Mouse (Mus musculus): ENCODE data around the gene Rab3gap2. TPM values are rescaled to one million over a fixed set of nuclear protein-coding genes. Genes with fewer than 3 reads are reported as not detected.
A peak's percentile ranks its signal among the peaks of the same experiment; 100 is the strongest.

Gene Rab3gap2
- polyA plus RNA-seq, 1 experiment from 2014 or later = 25.7 TPM

- ATAC-seq (ENCODE audit: low FRiP score, low read depth) = no peak
- Histone ChIP-seq H3K9ac (no peak overlapping the region), H3K4me3 (no peak overlapping the region), H3K9me3 (0 out of 2 replicates have a peak, but pooled peaks cover 3% of the 10 kb centered on the region), H3K36me3 (peaks cover 83% of the 10 kb centered on the region), H3K27me3 (no peaks in the 10 kb centered on the region), H3K27ac (no peak overlapping the region), H3K4me2 (replicated peaks) (no peak overlapping the region), H3K4me1 (no peaks in the 10 kb centered on the region)
- WGBS = 81% methylated on average over 4 of the region's 4 CpGs
Observed at GRCm38 (mm10) chr1:185268675-185269074, 64.8 kb downstream of the Rab3gap2 start.

- Histone ChIP-seq H3K9me3 (0 out of 2 replicates have a peak, but pooled peaks cover 3% of the 10 kb centered on the region), H3K4me1 (no peaks in the 10 kb centered on the region), H3K9ac (no peak overlapping the region), H3K36me3 (peaks cover 82% of the 10 kb centered on the region), H3K4me2 (replicated peaks) (no peak overlapping the region), H3K4me3 (no peak overlapping the region), H3K27me3 (no peaks in the 10 kb centered on the region), H3K27ac (no peak overlapping the region)
- 90% methylated on average over 8 of the region's 8 CpGs for WGBS
- no peak for ATAC-seq (ENCODE audit: low FRiP score, low read depth)
Observed at GRCm38 (mm10) chr1:185270403-185271097, 66.6 kb downstream of the Rab3gap2 start.

- Histone ChIP-seq H3K36me3 (peaks cover 84% of the 10 kb centered on the region), H3K4me3 (no peak overlapping the region), H3K27ac (no peak overlapping the region), H3K9ac (no peak overlapping the region), H3K27me3 (no peaks in the 10 kb centered on the region), H3K4me2 (replicated peaks) (no peak overlapping the region), H3K4me1 (no peaks in the 10 kb centered on the region), H3K9me3 (0 out of 2 replicates have a peak, but pooled peaks cover 3% of the 10 kb centered on the region)
- ATAC-seq (ENCODE audit: low FRiP score, low read depth) = no peak
- WGBS = 93% methylated on average over 9 of the region's 9 CpGs
Observed at GRCm38 (mm10) chr1:185271373-185271772, 67.5 kb downstream of the Rab3gap2 start.

- Histone ChIP-seq H3K4me2 (replicated peaks) (no peak overlapping the region), H3K9ac (no peak overlapping the region), H3K36me3 (peaks cover 90% of the 10 kb centered on the region), H3K27me3 (no peaks in the 10 kb centered on the region), H3K4me3 (no peak overlapping the region), H3K9me3 (0 out of 2 replicates have a peak, but pooled peaks cover 3% of the 10 kb centered on the region), H3K27ac (no peak overlapping the region), H3K4me1 (no peaks in the 10 kb centered on the region)
- no peak for ATAC-seq (ENCODE audit: low FRiP score, low read depth)
- WGBS = 87% methylated on average over 5 of the region's 5 CpGs
Observed at GRCm38 (mm10) chr1:185274819-185275545, 71.1 kb downstream of the Rab3gap2 start.

- ATAC-seq (ENCODE audit: low FRiP score, low read depth) = no peak
- Histone ChIP-seq H3K27me3 (no peaks in the 10 kb centered on the region), H3K4me2 (replicated peaks) (no peak overlapping the region), H3K36me3 (peaks cover 95% of the 10 kb centered on the region), H3K4me1 (no peaks in the 10 kb centered on the region), H3K27ac (no peak overlapping the region), H3K4me3 (no peak overlapping the region), H3K9ac (no peak overlapping the region), H3K9me3 (0 out of 2 replicates have a peak, but pooled peaks cover 3% of the 10 kb centered on the region)
- WGBS = 94% methylated on average over 7 of the region's 7 CpGs
Observed at GRCm38 (mm10) chr1:185275976-185276375, 72.1 kb downstream of the Rab3gap2 start.

- Histone ChIP-seq H3K27me3 (no peaks in the 10 kb centered on the region), H3K36me3 (peaks cover 95% of the 10 kb centered on the region), H3K4me3 (no peak overlapping the region), H3K9ac (no peak overlapping the region), H3K4me1 (no peaks in the 10 kb centered on the region), H3K27ac (no peak overlapping the region), H3K4me2 (replicated peaks) (no peak overlapping the region), H3K9me3 (0 out of 2 replicates have a peak, but pooled peaks cover 3% of the 10 kb centered on the region)
- no peak for ATAC-seq (ENCODE audit: low FRiP score, low read depth)
- 87% methylated on average over 11 of the region's 11 CpGs for WGBS
Observed at GRCm38 (mm10) chr1:185277022-185277421, 73.1 kb downstream of the Rab3gap2 start.

- H3K27ac ChIP-seq = no peak overlapping the region
- H3K4me2 ChIP-seq (replicated peaks) = no peak overlapping the region
- no peaks in the 10 kb centered on the region for H3K27me3 ChIP-seq
- no peak overlapping the region for H3K4me3 ChIP-seq
- H3K9ac ChIP-seq = no peak overlapping the region
- no peaks in the 10 kb centered on the region for H3K4me1 ChIP-seq
- H3K9me3 ChIP-seq = no peaks in the 10 kb centered on the region
- H3K36me3 ChIP-seq = peaks cover 97% of the 10 kb centered on the region
- 90% methylated on average over 9 of the region's 9 CpGs for WGBS
- no peak for ATAC-seq (ENCODE audit: low FRiP score, low read depth)
Observed at GRCm38 (mm10) chr1:185279288-185279687, 75.4 kb downstream of the Rab3gap2 start.

- Histone ChIP-seq H3K36me3 (peaks cover 94% of the 10 kb centered on the region), H3K4me3 (no peak overlapping the region), H3K9me3 (no peaks in the 10 kb centered on the region), H3K27ac (no peak overlapping the region), H3K9ac (no peak overlapping the region), H3K27me3 (no peaks in the 10 kb centered on the region), H3K4me2 (replicated peaks) (no peak overlapping the region), H3K4me1 (no peaks in the 10 kb centered on the region)
- WGBS = 92% methylated on average over 4 of the region's 4 CpGs
- ATAC-seq (ENCODE audit: low FRiP score, low read depth) = no peak
Observed at GRCm38 (mm10) chr1:185280616-185281015, 76.7 kb downstream of the Rab3gap2 start.

GRCm38 (mm10) chr1:185282846-185283245 is 78.9 kb downstream of the Rab3gap2 start:
- Histone ChIP-seq H3K9ac (no peak overlapping the region), H3K4me1 (no peaks in the 10 kb centered on the region), H3K9me3 (no peaks in the 10 kb centered on the region), H3K4me2 (replicated peaks) (no peak overlapping the region), H3K27ac (no peak overlapping the region), H3K4me3 (no peak overlapping the region), H3K27me3 (no peaks in the 10 kb centered on the region), H3K36me3 (peaks cover 92% of the 10 kb centered on the region)
- WGBS = 92% methylated on average over 11 of the region's 11 CpGs
- no peak for ATAC-seq (ENCODE audit: low FRiP score, low read depth)

- peaks cover 90% of the 10 kb centered on the region for H3K36me3 ChIP-seq
- no peaks in the 10 kb centered on the region for H3K4me1 ChIP-seq
- no peak overlapping the region for H3K4me3 ChIP-seq
- no peaks in the 10 kb centered on the region for H3K9me3 ChIP-seq
- H3K27me3 ChIP-seq = no peaks in the 10 kb centered on the region
- no peak overlapping the region for H3K27ac ChIP-seq
- 92% methylated on average over 15 of the region's 15 CpGs for WGBS
- H3K4me2 ChIP-seq (replicated peaks) = no peak overlapping the region
- ATAC-seq (ENCODE audit: low FRiP score, low read depth) = no peak
- H3K9ac ChIP-seq = no peak overlapping the region
Observed at GRCm38 (mm10) chr1:185283247-185283646, 79.3 kb downstream of the Rab3gap2 start.

GRCm38 (mm10) chr1:185284740-185285139 is 80.8 kb downstream of the Rab3gap2 start:
- Histone ChIP-seq H3K4me1 (no peaks in the 10 kb centered on the region), H3K4me3 (no peak overlapping the region), H3K9me3 (no peaks in the 10 kb centered on the region), H3K4me2 (replicated peaks) (no peak overlapping the region), H3K9ac (no peak overlapping the region), H3K27ac (no peak overlapping the region), H3K36me3 (peaks cover 80% of the 10 kb centered on the region), H3K27me3 (no peaks in the 10 kb centered on the region)
- no peak for ATAC-seq (ENCODE audit: low FRiP score, low read depth)
- WGBS = 74% methylated on average over 4 of the region's 4 CpGs

GRCm38 (mm10) chr1:185285171-185285570 is 81.3 kb downstream of the Rab3gap2 start:
- no peak overlapping the region for H3K27ac ChIP-seq
- no peaks in the 10 kb centered on the region for H3K9me3 ChIP-seq
- WGBS = 96% methylated on average over 4 of the region's 4 CpGs
- H3K27me3 ChIP-seq = no peaks in the 10 kb centered on the region
- peak; percentile 51; the same call in 1 of the 2 replicates for ATAC-seq (ENCODE audit: low FRiP score, low read depth)
- no peak overlapping the region for H3K4me3 ChIP-seq
- H3K36me3 ChIP-seq = peaks cover 80% of the 10 kb centered on the region
- no peak overlapping the region for H3K9ac ChIP-seq
- no peak overlapping the region for H3K4me2 ChIP-seq (replicated peaks)
- H3K4me1 ChIP-seq = no peaks in the 10 kb centered on the region
